Mouse (Mus musculus) liver, embryonic 12.5 days (tissue): ENCODE results near the gene Tgfbi. TPM values are rescaled to one million over a fixed set of nuclear protein-coding genes. Genes with fewer than 3 reads are reported as not detected.

Source experiments
- ATAC-seq: fragments of 200-750 bp; cut with Nextera tagmentation; 2 replicates; pipeline ENCODE4 v1.8.0; 2017; ENCODE audit warnings: moderate number of reproducible peaks, mild to moderate bottlenecking, moderate library complexity
- H3K27ac ChIP-seq: fragments of 300-500 bp; sonication (generic); 2 replicates; pipeline ENCODE4 v1.5.1; 2016; ENCODE audit warnings: mild to moderate bottlenecking
- H3K27me3 ChIP-seq: fragments of 300-500 bp; sonication (generic); replicated peaks from 2 replicates; pipeline ENCODE4 v1.6.1; 2016; ENCODE audit warnings: mild to moderate bottlenecking, moderate library complexity
- H3K36me3 ChIP-seq: fragments of 300-500 bp; sonication (generic); 2 replicates; pipeline ENCODE4 v1.6.1; 2016; ENCODE audit warnings: mild to moderate bottlenecking, moderate library complexity
- H3K4me1 ChIP-seq: fragments of 300-500 bp; sonication (generic); 2 replicates; pipeline ENCODE4 v1.6.1; 2016
- H3K4me2 ChIP-seq: fragments of 300-500 bp; sonication (generic); 2 replicates; pipeline ENCODE4 v1.6.1; 2016; ENCODE audit warnings: mild to moderate bottlenecking, moderate library complexity
- H3K4me3 ChIP-seq: fragments of 300-500 bp; sonication (generic); 2 replicates; pipeline ENCODE4 v1.5.1; 2016; ENCODE audit warnings: mild to moderate bottlenecking, moderate library complexity
- H3K9ac ChIP-seq: fragments of 300-500 bp; sonication (generic); 2 replicates; pipeline ENCODE4 v1.6.1; 2016; ENCODE audit warnings: mild to moderate bottlenecking, moderate library complexity
- H3K9me3 ChIP-seq: fragments of 300-500 bp; sonication (generic); replicated peaks from 2 replicates; pipeline ENCODE4 v1.6.1; 2016; ENCODE audit warnings: mild to moderate bottlenecking, moderate library complexity
- WGBS: fragments of 180-500 bp; shearing (Covaris S2); methylation state at CpG from one replicate; pipeline ENCODE4 v1.1.7; 2016; ENCODE audit not compliant: insufficient replicate concordance; 5-methylcytosine and 5-hydroxymethylcytosine counted together
- polyA plus RNA-seq: library from polyadenylated mRNA; unstranded; fragments of >200 nt; fragmentation: Nextera tagmentation; extraction: Ambion mirVana; gene quantifications from 2 replicates; pipeline ENCODE4 v1.2.1, GENCODE M21; 2016

Gene Tgfbi
- polyA plus RNA-seq, 1 experiment from 2014 or later, result 13.4 TPM

DNA sequence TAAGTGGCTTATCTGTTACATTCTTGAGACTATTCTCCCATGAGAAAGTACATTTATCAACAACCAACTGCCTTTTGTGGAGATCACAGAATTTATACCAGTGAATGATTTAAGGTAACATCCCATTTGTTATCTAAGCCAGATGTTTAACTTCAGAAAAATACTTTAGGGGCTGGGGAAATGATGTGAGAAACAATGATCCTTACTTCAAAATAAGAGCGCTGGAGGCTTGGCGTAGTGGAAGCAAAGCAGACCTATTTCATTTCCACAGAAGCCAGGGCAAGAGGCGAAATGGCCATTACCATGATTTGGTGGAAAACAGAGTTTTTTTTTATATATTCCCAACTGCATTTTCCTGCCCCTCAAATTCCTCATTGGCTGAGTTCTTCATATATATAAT is 34.7 kb downstream of the Tgfbi start:
- H3K4me1 ChIP-seq, result 0 out of 2 replicates have a peak, but pooled peaks cover 8% of the 10 kb centered on the region
- H3K36me3 ChIP-seq, result no peaks in the 10 kb centered on the region
- H3K9me3 ChIP-seq, result no peaks in the 10 kb centered on the region
- 73% methylated on average over 3 of the region's 3 CpGs for WGBS
- no peak overlapping the region for H3K4me2 ChIP-seq
- no peak for ATAC-seq
- no peak overlapping the region for H3K9ac ChIP-seq
- H3K27ac ChIP-seq, result no peak overlapping the region
- no peaks in the 10 kb centered on the region for H3K27me3 ChIP-seq
- H3K4me3 ChIP-seq, result no peak overlapping the region

- WGBS, result 63% methylated on average over 6 of the region's 6 CpGs
- Histone ChIP-seq H3K27me3 (no peaks in the 10 kb centered on the region), H3K36me3 (no peaks in the 10 kb centered on the region)
Measured at GRCm38 (mm10) chr13:56645744-56646143, 36.4 kb downstream of the Tgfbi start.

DNA sequence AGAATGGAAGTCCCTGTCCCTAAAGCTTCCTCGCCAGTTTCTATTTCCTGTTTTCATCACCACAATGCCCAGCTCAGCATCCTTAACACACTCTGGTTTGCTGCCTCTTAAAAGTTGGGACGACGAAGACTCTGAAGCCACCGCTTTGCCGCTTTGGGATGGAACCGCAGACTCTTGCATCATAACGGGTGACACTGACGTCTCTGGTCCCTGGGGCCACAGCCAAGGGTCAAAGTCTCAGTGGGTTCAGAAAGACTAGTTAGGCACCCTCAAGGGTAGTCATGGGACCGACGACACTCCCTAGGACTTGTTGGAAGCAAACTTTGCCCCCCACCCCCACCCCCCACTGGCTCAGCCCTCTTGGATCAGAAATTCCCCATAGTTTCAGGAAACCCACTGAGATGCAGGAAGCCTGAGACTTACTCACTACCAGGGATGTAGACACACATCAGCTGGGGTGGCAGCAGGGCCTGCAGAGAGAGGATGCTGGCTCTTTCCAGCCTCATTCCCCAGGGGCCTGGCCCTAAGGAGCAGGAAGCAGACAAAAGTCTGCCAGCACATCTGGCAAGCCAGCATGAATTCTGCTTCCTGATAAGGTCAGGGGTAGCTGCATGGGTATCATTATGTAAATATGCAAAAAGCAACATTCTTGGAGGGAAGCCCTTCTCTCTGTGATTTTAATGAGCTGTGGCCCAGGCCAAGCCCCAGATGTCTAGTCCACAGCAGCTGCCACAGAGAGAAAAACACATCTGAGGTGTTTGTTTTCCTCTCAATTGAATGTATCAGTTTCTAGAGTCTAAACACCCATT is 38.5 kb downstream of the Tgfbi start:
- H3K9me3 ChIP-seq, result no peaks in the 10 kb centered on the region
- no peaks in the 10 kb centered on the region for H3K27me3 ChIP-seq
- 0 out of 2 replicates have a peak, but pooled peaks have one; percentile 13 for ATAC-seq
- no peak overlapping the region for H3K4me2 ChIP-seq
- H3K9ac ChIP-seq, result no peak overlapping the region
- no peaks in the 10 kb centered on the region for H3K36me3 ChIP-seq
- 0 out of 2 replicates have a peak, but pooled peaks cover 8% of the 10 kb centered on the region for H3K4me1 ChIP-seq
- no peak overlapping the region for H3K4me3 ChIP-seq
- 43% methylated on average over 10 of the region's 10 CpGs for WGBS
- H3K27ac ChIP-seq, result peak overlapping the region; percentile 42; the same call in 1 of the 2 replicates

More at GRCm38 (mm10) chr13:56645744-56646143, 36.4 kb downstream of the Tgfbi start:
- Histone ChIP-seq H3K4me1 (0 out of 2 replicates have a peak, but pooled peaks cover 8% of the 10 kb centered on the region), H3K9ac (no peak overlapping the region), H3K9me3 (no peaks in the 10 kb centered on the region), H3K4me3 (no peak overlapping the region), H3K27ac (no peak overlapping the region), H3K4me2 (no peak overlapping the region)
- ATAC-seq, result no peak

GRCm38 (mm10) chr13:56650020-56650419 is 40.7 kb downstream of the Tgfbi start:
- Histone ChIP-seq H3K9me3 (no peaks in the 10 kb centered on the region), H3K4me3 (no peak overlapping the region), H3K4me1 (0 out of 2 replicates have a peak, but pooled peaks cover 8% of the 10 kb centered on the region), H3K4me2 (no peak overlapping the region), H3K9ac (no peak overlapping the region), H3K36me3 (no peaks in the 10 kb centered on the region), H3K27ac (no peak overlapping the region), H3K27me3 (no peaks in the 10 kb centered on the region)
- WGBS, result 65% methylated on average over 2 of the region's 2 CpGs
- ATAC-seq, result no peak

- Histone ChIP-seq H3K9me3 (no peaks in the 10 kb centered on the region), H3K27me3 (no peaks in the 10 kb centered on the region), H3K4me3 (no peak overlapping the region), H3K36me3 (no peaks in the 10 kb centered on the region), H3K4me1 (peaks cover 13% of the 10 kb centered on the region; the same call in 1 of the 2 replicates), H3K27ac (no peak overlapping the region), H3K9ac (no peak overlapping the region), H3K4me2 (no peak overlapping the region)
- ATAC-seq, result no peak
- WGBS, result 57% methylated on average over 8 of the region's 8 CpGs
Measured at GRCm38 (mm10) chr13:56652381-56652780, 43.1 kb downstream of the Tgfbi start.

- no peaks in the 10 kb centered on the region for H3K9me3 ChIP-seq
- H3K4me1 ChIP-seq, result peaks cover 7% of the 10 kb centered on the region; the same call in 1 of the 2 replicates
- H3K36me3 ChIP-seq, result no peaks in the 10 kb centered on the region
- H3K4me3 ChIP-seq, result no peak overlapping the region
- no peak overlapping the region for H3K4me2 ChIP-seq
- H3K27me3 ChIP-seq, result no peaks in the 10 kb centered on the region
- ATAC-seq, result no peak
- H3K9ac ChIP-seq, result no peak overlapping the region
- WGBS, result 76% methylated on average over 5 of the region's 5 CpGs
- no peak overlapping the region for H3K27ac ChIP-seq
Measured at GRCm38 (mm10) chr13:56654176-56654575, 44.9 kb downstream of the Tgfbi start.

- H3K4me3 ChIP-seq, result no peak overlapping the region
- H3K9ac ChIP-seq, result no peak overlapping the region
Measured at GRCm38 (mm10) chr13:56657946-56658512, 48.7 kb downstream of the Tgfbi start.

DNA sequence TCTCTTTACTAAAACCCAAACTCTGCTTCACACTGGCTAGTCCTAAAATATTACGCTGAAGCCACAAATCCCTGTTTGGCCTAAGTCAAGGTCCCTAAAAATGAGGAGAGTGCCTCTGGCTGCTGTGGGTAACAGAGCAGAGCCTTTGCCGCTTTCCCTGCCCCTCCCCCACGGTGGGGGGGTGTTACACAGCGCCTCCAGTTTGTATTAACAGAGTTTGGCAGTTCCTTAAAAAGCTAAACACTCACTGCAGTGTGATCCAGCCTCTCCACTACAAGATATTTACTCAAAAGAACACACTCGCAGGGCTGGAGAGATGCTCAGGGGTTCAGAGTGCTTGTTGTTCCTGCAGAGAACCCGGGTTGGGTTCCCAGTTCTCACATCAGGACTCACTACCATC is 49.6 kb downstream of the Tgfbi start:
- WGBS, result 60% methylated on average over 6 of the region's 6 CpGs
- peaks cover 7% of the 10 kb centered on the region; the same call in 1 of the 2 replicates for H3K4me1 ChIP-seq
- no peak overlapping the region for H3K4me2 ChIP-seq
- no peaks in the 10 kb centered on the region for H3K9me3 ChIP-seq
- no peaks in the 10 kb centered on the region for H3K36me3 ChIP-seq
- no peak overlapping the region for H3K4me3 ChIP-seq
- no peaks in the 10 kb centered on the region for H3K27me3 ChIP-seq
- ATAC-seq, result no peak
- no peak overlapping the region for H3K27ac ChIP-seq
- H3K9ac ChIP-seq, result no peak overlapping the region

More at GRCm38 (mm10) chr13:56657946-56658512, 48.7 kb downstream of the Tgfbi start:
- Histone ChIP-seq H3K4me2 (no peak overlapping the region), H3K27ac (no peak overlapping the region), H3K9me3 (no peaks in the 10 kb centered on the region), H3K4me1 (peaks cover 7% of the 10 kb centered on the region; the same call in 1 of the 2 replicates), H3K27me3 (no peaks in the 10 kb centered on the region), H3K36me3 (no peaks in the 10 kb centered on the region)
- WGBS, result 33% methylated on average over 7 of the region's 7 CpGs
- ATAC-seq, result no peak

DNA sequence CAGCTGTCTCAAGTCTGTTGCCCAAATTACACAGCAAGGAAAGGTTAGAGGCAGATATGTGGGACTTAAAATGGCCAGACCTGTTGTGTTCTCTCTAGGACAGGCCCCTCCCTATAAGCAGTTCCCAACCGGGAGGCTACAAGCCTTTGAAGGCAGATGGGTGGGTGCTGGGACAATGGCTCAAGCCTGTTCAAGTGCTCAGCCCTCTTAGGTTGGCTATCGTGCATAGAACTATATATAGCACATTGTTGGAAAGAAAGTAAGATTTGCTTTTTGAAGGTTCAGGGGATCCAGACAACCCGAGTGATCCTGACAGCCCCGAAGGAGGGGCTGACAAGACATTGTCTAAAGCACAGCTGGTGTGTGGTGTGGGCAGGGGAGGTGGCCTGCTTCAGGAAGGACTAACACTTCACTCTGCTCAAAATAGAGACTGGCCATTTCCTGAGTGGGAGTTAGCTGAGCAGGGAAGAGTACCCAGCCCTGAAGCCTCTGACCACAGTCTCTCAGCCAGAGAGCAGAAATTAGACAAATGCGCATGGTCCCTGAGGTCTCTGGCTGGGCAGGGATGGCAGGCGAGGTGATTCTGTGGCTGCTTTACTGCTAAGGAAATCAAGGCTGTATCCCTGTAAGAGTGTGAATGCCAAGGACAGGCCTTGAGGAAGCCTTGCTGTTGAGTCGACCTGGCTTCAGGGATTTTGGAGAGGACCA is 52.7 kb downstream of the Tgfbi start:
- no peak overlapping the region for H3K9ac ChIP-seq
- no peak for ATAC-seq
- H3K27me3 ChIP-seq, result no peaks in the 10 kb centered on the region
- no peaks in the 10 kb centered on the region for H3K9me3 ChIP-seq
- H3K4me2 ChIP-seq, result no peak overlapping the region
- 31% methylated on average over 7 of the region's 7 CpGs for WGBS
- H3K4me1 ChIP-seq, result 0 out of 2 replicates have a peak, but pooled peaks cover 2% of the 10 kb centered on the region
- H3K27ac ChIP-seq, result no peak overlapping the region
- H3K36me3 ChIP-seq, result no peaks in the 10 kb centered on the region
- H3K4me3 ChIP-seq, result no peak overlapping the region

DNA sequence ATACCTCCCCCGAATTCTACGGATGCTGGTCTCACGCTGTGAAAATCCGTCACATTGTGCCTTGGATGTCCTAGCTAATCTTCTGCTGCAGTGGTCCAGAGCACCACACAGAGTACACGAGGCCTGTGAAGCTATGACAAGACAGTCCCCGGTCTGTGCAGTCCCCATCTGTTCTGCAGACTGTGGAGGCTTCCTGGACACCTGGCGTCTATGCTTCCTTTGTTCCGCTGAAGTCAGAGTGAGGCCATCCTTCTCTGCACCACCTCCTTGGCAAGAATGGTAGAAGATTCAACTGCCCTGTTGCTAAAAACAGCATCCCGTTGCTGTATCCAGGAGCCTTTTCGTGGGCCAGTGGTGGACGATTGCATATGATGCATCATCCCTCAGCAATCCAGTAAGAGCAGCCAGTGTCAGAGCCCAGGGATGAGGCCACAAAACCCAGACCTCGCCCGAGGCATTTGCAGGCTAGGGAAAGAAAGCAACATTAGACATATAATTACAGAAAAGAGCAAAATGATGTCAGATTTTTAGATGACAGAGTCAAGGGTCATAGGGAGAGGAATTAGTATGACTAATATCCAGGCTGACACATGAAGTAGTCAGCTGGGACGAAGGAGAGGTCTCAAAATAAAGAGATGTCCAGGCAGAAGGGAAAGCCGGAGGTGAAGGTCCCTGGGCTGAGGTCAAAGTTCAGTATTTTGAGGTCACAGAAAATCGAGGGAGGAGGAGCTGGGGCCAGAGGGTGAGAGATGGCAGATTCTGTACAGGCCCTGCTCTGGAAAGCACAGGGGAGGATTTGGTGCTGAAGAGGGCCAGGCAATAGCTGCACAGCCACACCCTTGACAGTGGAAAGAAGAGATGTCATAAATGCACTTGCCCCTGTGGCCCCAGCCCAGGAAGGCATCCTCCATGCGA is 55.2 kb downstream of the Tgfbi start:
- H3K4me2 ChIP-seq, result no peak overlapping the region
- no peak for ATAC-seq
- H3K4me1 ChIP-seq, result no peaks in the 10 kb centered on the region
- H3K27me3 ChIP-seq, result no peaks in the 10 kb centered on the region
- WGBS, result 60% methylated on average over 17 of the region's 17 CpGs
- H3K27ac ChIP-seq, result no peak overlapping the region
- H3K9me3 ChIP-seq, result no peaks in the 10 kb centered on the region
- H3K9ac ChIP-seq, result no peak overlapping the region
- H3K36me3 ChIP-seq, result no peaks in the 10 kb centered on the region
- no peak overlapping the region for H3K4me3 ChIP-seq

- H3K27ac ChIP-seq, result no peak overlapping the region
- H3K4me2 ChIP-seq, result no peak overlapping the region
- H3K4me3 ChIP-seq, result no peak overlapping the region
- 65% methylated on average over 11 of the region's 11 CpGs for WGBS
- no peak overlapping the region for H3K9ac ChIP-seq
- ATAC-seq, result no peak
- H3K4me1 ChIP-seq, result no peaks in the 10 kb centered on the region
- no peaks in the 10 kb centered on the region for H3K9me3 ChIP-seq
- no peaks in the 10 kb centered on the region for H3K36me3 ChIP-seq
- no peaks in the 10 kb centered on the region for H3K27me3 ChIP-seq
Measured at GRCm38 (mm10) chr13:56671206-56671605, 61.9 kb downstream of the Tgfbi start.
